Mouse (Mus musculus) gastrocnemius, adult 8-10 months (tissue): ENCODE measurements around the gene Slc41a2. TPM values are rescaled to one million over a fixed set of nuclear protein-coding genes. Genes with fewer than 3 reads are reported as not detected.
"Not testable (repeated sequence)": the region's sequence is repeated elsewhere in the genome, so short reads cannot be mapped to it uniquely, and the experiment has no call there.

Experiments
- DNase-seq, 2 experiments: peaks; one replicate each; pipeline ENCODE4 v3.0.0; 2022; ENCODE audit warnings: low spot score in 2 of 2
- total RNA-seq, 4 experiments: library from RNA; stranded (reverse); gene quantifications; 2 replicates each; pipeline ENCODE4 v1.2.4; 2022

Slc41a2 gene
- total RNA-seq, result under 1 TPM; 0.35 to 0.76 (median 0.36) TPM

GRCm38 (mm10) chr10:83337159-83337951, at the start of gene Slc41a2:
Gene Slc41a2, minus strand, starts transcription at chr10:83337882.
- DNase-seq, result peak; percentile 35 to 42

- DNase-seq, result no peak
Measured at GRCm38 (mm10) chr10:83385330-83385910, 47.7 kb upstream of the Slc41a2 start.

GRCm38 (mm10) chr10:83384456-83385215, 47.0 kb upstream of the Slc41a2 start:
- DNase-seq, result no peak

GRCm38 (mm10) chr10:83383863-83384262, 46.2 kb upstream of the Slc41a2 start:
- no peak for DNase-seq

- no peak for DNase-seq
Measured at GRCm38 (mm10) chr10:83382988-83383387, 45.3 kb upstream of the Slc41a2 start.

- no peak for DNase-seq
Measured at GRCm38 (mm10) chr10:83382528-83382927, 44.8 kb upstream of the Slc41a2 start.

- DNase-seq, result no peak
Measured at GRCm38 (mm10) chr10:83380501-83380900, 42.8 kb upstream of the Slc41a2 start.

GRCm38 (mm10) chr10:83378083-83378833, 40.6 kb upstream of the Slc41a2 start:
- no peak for DNase-seq

GRCm38 (mm10) chr10:83376911-83377682, 39.4 kb upstream of the Slc41a2 start:
- no peak for DNase-seq

GRCm38 (mm10) chr10:83375458-83375857, 37.8 kb upstream of the Slc41a2 start:
- not testable (repeated sequence) for DNase-seq

- no peak for DNase-seq
Measured at GRCm38 (mm10) chr10:83374045-83374656, 36.5 kb upstream of the Slc41a2 start.

- no peak for DNase-seq
Measured at GRCm38 (mm10) chr10:83368918-83369317, 31.2 kb upstream of the Slc41a2 start.

- no peak for DNase-seq
Measured at GRCm38 (mm10) chr10:83363451-83363850, 25.8 kb upstream of the Slc41a2 start.

- DNase-seq, result no peak
Measured at GRCm38 (mm10) chr10:83361643-83362382, 24.1 kb upstream of the Slc41a2 start.

GRCm38 (mm10) chr10:83360356-83360755, 22.7 kb upstream of the Slc41a2 start:
- DNase-seq, result no peak

GRCm38 (mm10) chr10:83359956-83360355, 22.3 kb upstream of the Slc41a2 start, which contains the start of gene D10Wsu102e:
Gene D10Wsu102e, plus strand, starts transcription at chr10:83360221.
- DNase-seq, result peak; percentile 96

GRCm38 (mm10) chr10:83359451-83359850, 21.8 kb upstream of the Slc41a2 start:
- DNase-seq, result no peak

GRCm38 (mm10) chr10:83356416-83356815, 18.7 kb upstream of the Slc41a2 start:
- DNase-seq, result no peak

GRCm38 (mm10) chr10:83354333-83354719, 16.6 kb upstream of the Slc41a2 start:
- no peak for DNase-seq
